Mouse (Mus musculus): ENCODE data around the gene Itih3. TPM values are rescaled to one million over a fixed set of nuclear protein-coding genes. Genes with fewer than 3 reads are reported as not detected.

Itih3 gene
- polyA plus RNA-seq, 1 experiment from 2014 or later: 2.2 TPM

- H3K9me3 ChIP-seq (ENCODE audit: control insufficient read depth, low read length): no peaks in the 10 kb centered on the region
- no peak for ATAC-seq (ENCODE audit: insufficient number of reproducible peaks, insufficient read depth, low FRiP score, low read depth)
- H3K4me1 ChIP-seq (ENCODE audit: control insufficient read depth in 2 of 2, insufficient read depth in 2 of 2, low read length in 2 of 2): peaks cover 3 to 6% of the 10 kb centered on the region in 2 experiments; a peak in 2 of 4 replicates
- H3K9ac ChIP-seq (ENCODE audit: low read length): no peak overlapping the region
- peaks cover 16% of the 10 kb centered on the region; the same call in 1 of the 2 replicates for H3K36me3 ChIP-seq (ENCODE audit: control insufficient read depth, insufficient read depth, low read length)
- H3K4me3 ChIP-seq (ENCODE audit: control insufficient read depth in 1 of 2, insufficient read depth in 1 of 2, low read depth in 1 of 2, low read length in 2 of 2): no peak overlapping the region
- no peak overlapping the region for H3K4me2 ChIP-seq (ENCODE audit: low read length)
- H3K27ac ChIP-seq (replicated peaks in 1 of 2; ENCODE audit: control insufficient read depth in 1 of 2, insufficient read depth in 1 of 2, low read depth in 2 of 2, low read length in 2 of 2): no peak overlapping the region
- no peaks in the 10 kb centered on the region for H3K27me3 ChIP-seq (ENCODE audit: control insufficient read depth, insufficient read depth, low read length)
- WGBS: 52% methylated on average over 16 of the region's 16 CpGs
These were observed 62.0 kb downstream of the Itih3 start for GRCm38 (mm10) chr14:30861421-30862125.

Other genes starting within 250 kb of the Itih3 start
- 11.1 TPM in 2 replicates for gene Sfmbt1, start 208.9 kb downstream of the Itih3 start, polyA plus RNA-seq (2014; fragmentation: Nextera tagmentation; extraction: Ambion mirVana)
- 15.4 and 16.3 TPM in 2 replicates for gene Tmem110, start 98.2 kb downstream of the Itih3 start, polyA plus RNA-seq (2014; fragmentation: Nextera tagmentation; extraction: Ambion mirVana)
- 3.3 and 4.3 TPM in 2 replicates for gene Mustn1, start 44.6 kb downstream of the Itih3 start, polyA plus RNA-seq (2014; fragmentation: Nextera tagmentation; extraction: Ambion mirVana)
- 0.27 and 0.53 TPM in 2 replicates for gene Itih4, start 37.3 kb downstream of the Itih3 start, polyA plus RNA-seq (2014; fragmentation: Nextera tagmentation; extraction: Ambion mirVana)
- not detected in 2 replicates for gene Itih1, start 19.5 kb upstream of the Itih3 start, polyA plus RNA-seq (2014; fragmentation: Nextera tagmentation; extraction: Ambion mirVana)
- 5.4 and 5.5 TPM in 2 replicates for gene Nek4, start 27.6 kb upstream of the Itih3 start, polyA plus RNA-seq (2014; fragmentation: Nextera tagmentation; extraction: Ambion mirVana)
- 48.1 and 60.3 TPM in 2 replicates for gene Glt8d1, start 77.6 kb upstream of the Itih3 start, polyA plus RNA-seq (2014; fragmentation: Nextera tagmentation; extraction: Ambion mirVana)
- gene Spcs1, start 77.9 kb upstream of the Itih3 start, polyA plus RNA-seq (2014; fragmentation: Nextera tagmentation; extraction: Ambion mirVana): 382 and 395 TPM in 2 replicates
- 75.1 and 89.0 TPM in 2 replicates for gene Pbrm1, start 95.4 kb upstream of the Itih3 start, polyA plus RNA-seq (2014; fragmentation: Nextera tagmentation; extraction: Ambion mirVana)
- gene Gnl3, start 95.4 kb upstream of the Itih3 start, polyA plus RNA-seq (2014; fragmentation: Nextera tagmentation; extraction: Ambion mirVana): 49.3 and 51.4 TPM in 2 replicates
- 98.2 and 107 TPM in 2 replicates for gene Smim4, start 205.2 kb upstream of the Itih3 start, polyA plus RNA-seq (2014; fragmentation: Nextera tagmentation; extraction: Ambion mirVana)
- 329 and 341 TPM in 2 replicates for gene Nt5dc2, start 207.3 kb upstream of the Itih3 start, polyA plus RNA-seq (2014; fragmentation: Nextera tagmentation; extraction: Ambion mirVana)
- 56.0 and 66.8 TPM in 2 replicates for gene Stab1, start 244.9 kb upstream of the Itih3 start, polyA plus RNA-seq (2014; fragmentation: Nextera tagmentation; extraction: Ambion mirVana)

All from heart, embryonic 14.5 days (tissue).